Mouse (Mus musculus): Measurements from ENCODE around the gene Slc6a5.

DNA sequence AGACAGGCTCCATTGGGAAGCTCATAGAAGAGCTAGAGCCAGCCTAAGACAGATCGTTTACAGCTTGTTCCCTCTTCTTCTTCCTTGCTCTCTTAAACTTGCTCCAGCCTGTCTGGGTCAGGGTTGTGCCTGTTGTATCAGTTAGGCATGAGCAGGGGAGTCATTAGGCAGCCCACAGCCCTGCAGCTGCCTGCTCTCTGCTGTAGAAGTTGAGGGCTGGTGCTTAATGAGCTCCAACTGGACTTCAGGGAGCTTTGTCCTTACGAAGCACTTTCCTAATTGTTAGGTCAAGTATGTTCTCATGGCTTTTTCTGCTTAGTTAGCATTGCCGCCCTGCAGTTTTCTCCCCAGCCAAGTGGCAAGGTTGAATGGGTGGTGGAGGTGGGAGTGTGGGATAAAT is 32.1 kb downstream of the Slc6a5 start:
- no peak for TF ChIP-seq POLR2A (IDR thresholded peaks at IDR 0.05; ENCODE audit: control insufficient read depth in 1 of 2, insufficient read depth in 1 of 2, low read depth in 1 of 2, low read length in 2 of 2, poor library complexity in 1 of 2)
- no peak for TF ChIP-seq CTCF (IDR thresholded peaks at IDR 0.05 in 2 of 3, conservative IDR thresholded peaks at IDR 0.05 in 1 of 3; ENCODE audit: control insufficient read depth in 1 of 3, insufficient read depth in 1 of 3, low read depth in 2 of 3, low read length in 3 of 3, poor library complexity in 1 of 3, severe bottlenecking in 1 of 3)
- TF ChIP-seq TCF12 (IDR thresholded peaks at IDR 0.05; ENCODE audit: low read depth, low read length), result no peak
- no peak for TF ChIP-seq POLR2AphosphoS5 (IDR thresholded peaks at IDR 0.05; ENCODE audit: borderline replicate concordance, low read depth, low read length)
- no peak for TF ChIP-seq UBTF (IDR thresholded peaks at IDR 0.05; ENCODE audit: borderline replicate concordance, insufficient read depth, low read depth, low read length)
- no peak for TF ChIP-seq E2F4 (IDR thresholded peaks at IDR 0.05; ENCODE audit: borderline replicate concordance, low read depth, low read length)
- no peak for TF ChIP-seq HCFC1 (IDR thresholded peaks at IDR 0.05; ENCODE audit: low read depth, low read length)
- no peak for TF ChIP-seq SMC3 (IDR thresholded peaks at IDR 0.05; ENCODE audit: low read depth, low read length)
- TF ChIP-seq ZNF384 (IDR thresholded peaks at IDR 0.05; ENCODE audit: low read depth, low read length), result no peak
- TF ChIP-seq GABPA (IDR thresholded peaks at IDR 0.05; ENCODE audit: low read depth, low read length), result no peak
- no peak for TF ChIP-seq USF2 (IDR thresholded peaks at IDR 0.05; ENCODE audit: borderline replicate concordance in 1 of 2, insufficient read depth in 1 of 2, low read depth in 1 of 2, low read length in 2 of 2)
- no peak for TF ChIP-seq MAZ (IDR thresholded peaks at IDR 0.05; ENCODE audit: low read depth, low read length)
- no peak for TF ChIP-seq MYB (IDR thresholded peaks at IDR 0.05; ENCODE audit: low read depth, low read length)

All from MEL (cell line).